Mouse (Mus musculus) limb, embryonic 13.5 days (tissue): Measurements from ENCODE around the gene Dusp3. TPM values are rescaled to one million over a fixed set of nuclear protein-coding genes. Genes with fewer than 3 reads are reported as not detected.

Experiments
- ATAC-seq: fragments of 200-750 bp; cut with Nextera tagmentation; 2 replicates; pipeline ENCODE4 v1.8.0; 2017; ENCODE audit warnings: low read depth, moderate number of reproducible peaks, moderate TSS enrichment; ENCODE audit not compliant: low FRiP score
- H3K27ac ChIP-seq: fragments of 300-500 bp; sonication (generic); 2 replicates; pipeline ENCODE4 v1.5.1; 2015; ENCODE audit warnings: inconsistent platforms, mild to moderate bottlenecking, moderate library complexity
- H3K27me3 ChIP-seq: fragments of 300-500 bp; sonication (generic); 2 replicates; pipeline ENCODE4 v1.6.1; 2015; ENCODE audit warnings: mild to moderate bottlenecking, inconsistent platforms
- H3K36me3 ChIP-seq: fragments of 300-500 bp; sonication (generic); 2 replicates; pipeline ENCODE4 v1.6.1; 2015; ENCODE audit warnings: inconsistent platforms, mild to moderate bottlenecking, moderate library complexity
- H3K4me1 ChIP-seq: fragments of 300-500 bp; sonication (generic); 2 replicates; pipeline ENCODE4 v1.6.1; 2015; ENCODE audit warnings: inconsistent platforms
- H3K4me2 ChIP-seq: fragments of 300-500 bp; sonication (generic); replicated peaks from 2 replicates; pipeline ENCODE4 v1.6.1; 2015; ENCODE audit warnings: inconsistent platforms, mild to moderate bottlenecking, moderate library complexity
- H3K4me3 ChIP-seq: fragments of 300-500 bp; sonication (generic); 2 replicates; pipeline ENCODE4 v1.5.1; 2015; ENCODE audit warnings: moderate library complexity, mild to moderate bottlenecking, inconsistent platforms
- H3K9ac ChIP-seq: fragments of 300-500 bp; sonication (generic); 2 replicates; pipeline ENCODE4 v1.6.1; 2015; ENCODE audit warnings: mild to moderate bottlenecking, inconsistent platforms
- H3K9me3 ChIP-seq: fragments of 300-500 bp; sonication (generic); 2 replicates; pipeline ENCODE4 v1.6.1; 2016; ENCODE audit warnings: inconsistent platforms
- WGBS: fragments of 180-500 bp; shearing (Covaris S2); methylation state at CpG from one replicate; pipeline ENCODE4 v1.1.7; 2015; 5-methylcytosine and 5-hydroxymethylcytosine counted together
- polyA plus RNA-seq: library from polyadenylated mRNA; unstranded; fragments of >200 nt; fragmentation: Nextera tagmentation; extraction: Ambion mirVana; gene quantifications from 2 replicates; pipeline ENCODE4 v1.2.1, GENCODE M21; 2015

Gene Dusp3
- polyA plus RNA-seq, 1 experiment from 2014 or later, result 18.6 TPM

- Histone ChIP-seq H3K36me3 (peaks cover 60% of the 10 kb centered on the region), H3K4me3 (no peak overlapping the region), H3K9me3 (no peaks in the 10 kb centered on the region), H3K27ac (no peak overlapping the region), H3K4me2 (no peak overlapping the region), H3K27me3 (no peaks in the 10 kb centered on the region), H3K4me1 (peaks cover 14% of the 10 kb centered on the region; the same call in 1 of the 2 replicates), H3K9ac (no peak overlapping the region)
- 86% methylated on average over 15 of the region's 15 CpGs for WGBS
- no peak for ATAC-seq
Observed at GRCm38 (mm10) chr11:102008954-102009637, 22.3 kb upstream of the Dusp3 start.

- ATAC-seq, result no peak
- no peak overlapping the region for H3K9ac ChIP-seq
- 85% methylated on average over 8 of the region's 8 CpGs for WGBS
- H3K27me3 ChIP-seq, result no peaks in the 10 kb centered on the region
- H3K27ac ChIP-seq, result no peak overlapping the region
- H3K4me1 ChIP-seq, result peaks cover 14% of the 10 kb centered on the region; the same call in 1 of the 2 replicates
- no peak overlapping the region for H3K4me3 ChIP-seq
- H3K9me3 ChIP-seq, result no peaks in the 10 kb centered on the region
- H3K4me2 ChIP-seq, result no peak overlapping the region
- H3K36me3 ChIP-seq, result peaks cover 63% of the 10 kb centered on the region
Observed at GRCm38 (mm10) chr11:102008372-102008771, 21.6 kb upstream of the Dusp3 start.

GRCm38 (mm10) chr11:102006688-102007087 lies 19.9 kb upstream of the Dusp3 start:
- no peak overlapping the region for H3K4me2 ChIP-seq
- peaks cover 14% of the 10 kb centered on the region; the same call in 1 of the 2 replicates for H3K4me1 ChIP-seq
- H3K27me3 ChIP-seq, result no peaks in the 10 kb centered on the region
- no peak for ATAC-seq
- peaks cover 50% of the 10 kb centered on the region for H3K36me3 ChIP-seq
- H3K4me3 ChIP-seq, result no peak overlapping the region
- WGBS, result 88% methylated on average over 5 of the region's 5 CpGs
- no peaks in the 10 kb centered on the region for H3K9me3 ChIP-seq
- no peak overlapping the region for H3K27ac ChIP-seq
- H3K9ac ChIP-seq, result no peak overlapping the region

GRCm38 (mm10) chr11:102006271-102006670 lies 19.5 kb upstream of the Dusp3 start:
- Histone ChIP-seq H3K4me1 (peaks cover 14% of the 10 kb centered on the region; the same call in 1 of the 2 replicates), H3K27me3 (no peaks in the 10 kb centered on the region), H3K9me3 (no peaks in the 10 kb centered on the region), H3K4me2 (no peak overlapping the region), H3K27ac (no peak overlapping the region), H3K4me3 (no peak overlapping the region), H3K9ac (no peak overlapping the region), H3K36me3 (peaks cover 49% of the 10 kb centered on the region)
- 71% methylated on average over 9 of the region's 9 CpGs for WGBS
- no peak for ATAC-seq

GRCm38 (mm10) chr11:102004251-102004650 lies 17.4 kb upstream of the Dusp3 start:
- no peak for ATAC-seq
- Histone ChIP-seq H3K36me3 (peaks cover 60% of the 10 kb centered on the region), H3K27me3 (no peaks in the 10 kb centered on the region), H3K9ac (no peak overlapping the region), H3K4me1 (no peaks in the 10 kb centered on the region; the same call in 1 of the 2 replicates), H3K4me2 (no peak overlapping the region), H3K27ac (no peak overlapping the region), H3K9me3 (no peaks in the 10 kb centered on the region), H3K4me3 (no peak overlapping the region)
- WGBS, result 91% methylated on average over 8 of the region's 8 CpGs

- Histone ChIP-seq H3K4me3 (no peak overlapping the region), H3K4me1 (no peaks in the 10 kb centered on the region), H3K4me2 (no peak overlapping the region), H3K9ac (no peak overlapping the region), H3K9me3 (no peaks in the 10 kb centered on the region), H3K36me3 (peaks cover 24% of the 10 kb centered on the region), H3K27ac (0 out of 2 replicates have a peak overlapping the region, but pooled peaks have one; percentile 39), H3K27me3 (no peaks in the 10 kb centered on the region)
- 54% methylated on average over 4 of the region's 4 CpGs for WGBS
- 0 out of 2 replicates have a peak, but pooled peaks have one; percentile 15 for ATAC-seq
Observed at GRCm38 (mm10) chr11:101999466-101999865, 12.7 kb upstream of the Dusp3 start.

GRCm38 (mm10) chr11:101998258-101998657 lies 11.4 kb upstream of the Dusp3 start:
- H3K36me3 ChIP-seq, result peaks cover 17% of the 10 kb centered on the region
- no peaks in the 10 kb centered on the region for H3K27me3 ChIP-seq
- H3K9me3 ChIP-seq, result no peaks in the 10 kb centered on the region
- no peak overlapping the region for H3K4me2 ChIP-seq
- no peak overlapping the region for H3K4me3 ChIP-seq
- WGBS, result 51% methylated on average over 5 of the region's 5 CpGs
- H3K27ac ChIP-seq, result no peak overlapping the region
- no peak overlapping the region for H3K9ac ChIP-seq
- no peaks in the 10 kb centered on the region for H3K4me1 ChIP-seq
- no peak for ATAC-seq

GRCm38 (mm10) chr11:101995938-101996337 lies 9.1 kb upstream of the Dusp3 start:
- 89% methylated on average over 7 of the region's 7 CpGs for WGBS
- Histone ChIP-seq H3K9ac (no peak overlapping the region), H3K9me3 (no peaks in the 10 kb centered on the region), H3K27me3 (no peaks in the 10 kb centered on the region), H3K27ac (no peak overlapping the region), H3K36me3 (peaks cover 9% of the 10 kb centered on the region; the same call in 1 of the 2 replicates), H3K4me1 (no peaks in the 10 kb centered on the region), H3K4me3 (no peak overlapping the region), H3K4me2 (no peak overlapping the region)
- no peak for ATAC-seq

- Histone ChIP-seq H3K9me3 (no peaks in the 10 kb centered on the region), H3K9ac (no peak overlapping the region), H3K36me3 (no peaks in the 10 kb centered on the region), H3K27ac (no peak overlapping the region), H3K4me1 (no peaks in the 10 kb centered on the region), H3K4me3 (no peak overlapping the region), H3K27me3 (no peaks in the 10 kb centered on the region), H3K4me2 (no peak overlapping the region)
- 67% methylated on average over 8 of the region's 8 CpGs for WGBS
- no peak for ATAC-seq
Observed at GRCm38 (mm10) chr11:101994100-101994499, 7.3 kb upstream of the Dusp3 start.

- Histone ChIP-seq H3K36me3 (no peaks in the 10 kb centered on the region), H3K4me3 (no peak overlapping the region), H3K9ac (no peak overlapping the region), H3K4me1 (no peaks in the 10 kb centered on the region), H3K4me2 (no peak overlapping the region), H3K27me3 (no peaks in the 10 kb centered on the region), H3K27ac (no peak overlapping the region), H3K9me3 (no peaks in the 10 kb centered on the region)
- no peak for ATAC-seq
- 92% methylated on average over 7 of the region's 7 CpGs for WGBS
Observed at GRCm38 (mm10) chr11:101992411-101992810, 5.6 kb upstream of the Dusp3 start.

GRCm38 (mm10) chr11:101991813-101992212 lies 5.0 kb upstream of the Dusp3 start:
- Histone ChIP-seq H3K4me2 (no peak overlapping the region), H3K9me3 (no peaks in the 10 kb centered on the region), H3K4me3 (no peak overlapping the region), H3K36me3 (no peaks in the 10 kb centered on the region), H3K27me3 (peaks cover 5% of the 10 kb centered on the region; the same call in 1 of the 2 replicates), H3K9ac (no peak overlapping the region), H3K4me1 (no peaks in the 10 kb centered on the region), H3K27ac (no peak overlapping the region)
- no peak for ATAC-seq
- WGBS, result 78% methylated on average over 3 of the region's 3 CpGs

GRCm38 (mm10) chr11:101990244-101990643 lies 3.4 kb upstream of the Dusp3 start:
- H3K9ac ChIP-seq, result no peak overlapping the region
- H3K27ac ChIP-seq, result no peak overlapping the region
- no peak overlapping the region for H3K4me2 ChIP-seq
- no peaks in the 10 kb centered on the region for H3K9me3 ChIP-seq
- ATAC-seq, result no peak
- H3K36me3 ChIP-seq, result no peaks in the 10 kb centered on the region
- peaks cover 10% of the 10 kb centered on the region; the same call in 1 of the 2 replicates for H3K4me1 ChIP-seq
- H3K4me3 ChIP-seq, result no peak overlapping the region
- WGBS, result 83% methylated on average over 3 of the region's 3 CpGs
- peaks cover 8% of the 10 kb centered on the region; the same call in 1 of the 2 replicates for H3K27me3 ChIP-seq
